Mouse (Mus musculus): ENCODE results near the gene Gdf7. TPM values are rescaled to one million over a fixed set of nuclear protein-coding genes. Genes with fewer than 3 reads are reported as not detected.

Gene Gdf7
- polyA plus RNA-seq, 1 experiment: not detected

GRCm38 (mm10) chr12:8336601-8337285 lies 35.0 kb upstream of the Gdf7 start:
- 83% methylated on average over 10 of the region's 10 CpGs for WGBS
- TF ChIP-seq CTCF (IDR thresholded peaks at IDR 0.05; ENCODE audit: extremely low read depth, insufficient read length, insufficient replicate concordance, low read depth, low read length): no peak
- no peak for TF ChIP-seq POLR2A (IDR thresholded peaks at IDR 0.05; ENCODE audit: low read depth, low read length)
- Histone ChIP-seq H3K27ac (ENCODE audit: insufficient read depth, low read depth, low read length) (no peak overlapping the region), H3K4me1 (ENCODE audit: control insufficient read depth, insufficient read depth, insufficient read length, low read length) (peaks cover 2% of the 10 kb centered on the region), H3K27me3 (ENCODE audit: control insufficient read depth, insufficient read depth, low read length) (no peaks in the 10 kb centered on the region), H3K4me3 (ENCODE audit: low read depth, low read length) (no peak overlapping the region), H3K36me3 (ENCODE audit: control insufficient read depth, insufficient read depth, low read length) (peaks cover 28% of the 10 kb centered on the region)

GRCm38 (mm10) chr12:8335503-8335902 lies 33.7 kb upstream of the Gdf7 start:
- 88% methylated on average over 2 of the region's 2 CpGs for WGBS
- no peak overlapping the region for H3K27ac ChIP-seq (ENCODE audit: insufficient read depth, low read depth, low read length)
- H3K4me3 ChIP-seq (ENCODE audit: low read depth, low read length): no peak overlapping the region
- no peaks in the 10 kb centered on the region for H3K27me3 ChIP-seq (ENCODE audit: control insufficient read depth, insufficient read depth, low read length)
- H3K4me1 ChIP-seq (ENCODE audit: control insufficient read depth, insufficient read depth, insufficient read length, low read length): peaks cover 2% of the 10 kb centered on the region
- peaks cover 28% of the 10 kb centered on the region for H3K36me3 ChIP-seq (ENCODE audit: control insufficient read depth, insufficient read depth, low read length)
- TF ChIP-seq POLR2A (IDR thresholded peaks at IDR 0.05; ENCODE audit: low read depth, low read length) (no peak), CTCF (IDR thresholded peaks at IDR 0.05; ENCODE audit: extremely low read depth, insufficient read length, insufficient replicate concordance, low read depth, low read length) (no peak)

- 83% methylated on average over 4 of the region's 4 CpGs for WGBS
- H3K27me3 ChIP-seq (ENCODE audit: control insufficient read depth, insufficient read depth, low read length): no peaks in the 10 kb centered on the region
- H3K36me3 ChIP-seq (ENCODE audit: control insufficient read depth, insufficient read depth, low read length): peaks cover 23% of the 10 kb centered on the region
- peaks cover 2% of the 10 kb centered on the region for H3K4me1 ChIP-seq (ENCODE audit: control insufficient read depth, insufficient read depth, insufficient read length, low read length)
- H3K27ac ChIP-seq (ENCODE audit: insufficient read depth, low read depth, low read length): no peak overlapping the region
- no peak overlapping the region for H3K4me3 ChIP-seq (ENCODE audit: low read depth, low read length)
- TF ChIP-seq POLR2A (IDR thresholded peaks at IDR 0.05; ENCODE audit: low read depth, low read length) (no peak), CTCF (IDR thresholded peaks at IDR 0.05; ENCODE audit: extremely low read depth, insufficient read length, insufficient replicate concordance, low read depth, low read length) (no peak)
Measured at GRCm38 (mm10) chr12:8334261-8334660, 32.5 kb upstream of the Gdf7 start.

GRCm38 (mm10) chr12:8333617-8334016 lies 31.9 kb upstream of the Gdf7 start:
- Histone ChIP-seq H3K4me3 (ENCODE audit: low read depth, low read length) (no peak overlapping the region), H3K27me3 (ENCODE audit: control insufficient read depth, insufficient read depth, low read length) (no peaks in the 10 kb centered on the region), H3K27ac (ENCODE audit: insufficient read depth, low read depth, low read length) (no peak overlapping the region), H3K4me1 (ENCODE audit: control insufficient read depth, insufficient read depth, insufficient read length, low read length) (peaks cover 2% of the 10 kb centered on the region), H3K36me3 (ENCODE audit: control insufficient read depth, insufficient read depth, low read length) (peaks cover 19% of the 10 kb centered on the region)
- 89% methylated on average over 8 of the region's 8 CpGs for WGBS
- TF ChIP-seq CTCF (IDR thresholded peaks at IDR 0.05; ENCODE audit: extremely low read depth, insufficient read length, insufficient replicate concordance, low read depth, low read length) (no peak), POLR2A (IDR thresholded peaks at IDR 0.05; ENCODE audit: low read depth, low read length) (no peak)

GRCm38 (mm10) chr12:8332174-8332542 lies 30.4 kb upstream of the Gdf7 start:
- Histone ChIP-seq H3K27ac (ENCODE audit: insufficient read depth, low read depth, low read length) (no peak overlapping the region), H3K27me3 (ENCODE audit: control insufficient read depth, insufficient read depth, low read length) (no peaks in the 10 kb centered on the region), H3K4me1 (ENCODE audit: control insufficient read depth, insufficient read depth, insufficient read length, low read length) (peaks cover 2% of the 10 kb centered on the region; the same call in 1 of the 2 replicates), H3K4me3 (ENCODE audit: low read depth, low read length) (no peak overlapping the region), H3K36me3 (ENCODE audit: control insufficient read depth, insufficient read depth, low read length) (peaks cover 13% of the 10 kb centered on the region)
- WGBS: 85% methylated on average over 5 of the region's 5 CpGs
- TF ChIP-seq POLR2A (IDR thresholded peaks at IDR 0.05; ENCODE audit: low read depth, low read length): no peak

GRCm38 (mm10) chr12:8331489-8332173 lies 29.9 kb upstream of the Gdf7 start:
- Histone ChIP-seq H3K4me1 (ENCODE audit: control insufficient read depth, insufficient read depth, insufficient read length, low read length) (peaks cover 2% of the 10 kb centered on the region; the same call in 1 of the 2 replicates), H3K36me3 (ENCODE audit: control insufficient read depth, insufficient read depth, low read length) (peaks cover 9% of the 10 kb centered on the region), H3K27ac (ENCODE audit: insufficient read depth, low read depth, low read length) (no peak overlapping the region), H3K4me3 (ENCODE audit: low read depth, low read length) (no peak overlapping the region), H3K27me3 (ENCODE audit: control insufficient read depth, insufficient read depth, low read length) (no peaks in the 10 kb centered on the region)
- TF ChIP-seq POLR2A (IDR thresholded peaks at IDR 0.05; ENCODE audit: low read depth, low read length): no peak
- TF ChIP-seq CTCF (IDR thresholded peaks at IDR 0.05; ENCODE audit: extremely low read depth, insufficient read length, insufficient replicate concordance, low read depth, low read length): no peak
- WGBS: 78% methylated on average over 14 of the region's 14 CpGs

GRCm38 (mm10) chr12:8329236-8329635 lies 27.5 kb upstream of the Gdf7 start:
- Histone ChIP-seq H3K36me3 (ENCODE audit: control insufficient read depth, insufficient read depth, low read length) (peaks cover 10% of the 10 kb centered on the region), H3K4me3 (ENCODE audit: low read depth, low read length) (no peak overlapping the region), H3K27ac (ENCODE audit: insufficient read depth, low read depth, low read length) (no peak overlapping the region), H3K4me1 (ENCODE audit: control insufficient read depth, insufficient read depth, insufficient read length, low read length) (peaks cover 2% of the 10 kb centered on the region; the same call in 1 of the 2 replicates), H3K27me3 (ENCODE audit: control insufficient read depth, insufficient read depth, low read length) (no peaks in the 10 kb centered on the region)
- TF ChIP-seq CTCF (IDR thresholded peaks at IDR 0.05; ENCODE audit: extremely low read depth, insufficient read length, insufficient replicate concordance, low read depth, low read length) (no peak), POLR2A (IDR thresholded peaks at IDR 0.05; ENCODE audit: low read depth, low read length) (no peak)
- 95% methylated on average over 7 of the region's 7 CpGs for WGBS

All from small intestine, adult 2 months (tissue).